Mouse (Mus musculus) midbrain, embryonic 11.5 days (tissue): ENCODE results near the gene Umad1. TPM values are rescaled to one million over a fixed set of nuclear protein-coding genes. Genes with fewer than 3 reads are reported as not detected.

ENCODE experiments used
- ATAC-seq: fragments of 200-750 bp; cut with Nextera tagmentation; 2 replicates; pipeline ENCODE4 v1.8.0; 2017; ENCODE audit warnings: moderate TSS enrichment, moderate library complexity; ENCODE audit not compliant: low FRiP score
- DNase-seq: peaks from one replicate; pipeline ENCODE4 v3.0.0; 2015; ENCODE audit warnings: low spot score; ENCODE audit errors: missing footprints
- H3K27ac ChIP-seq: fragments of 300-500 bp; sonication (generic); 2 replicates; pipeline ENCODE4 v1.5.1; 2014; ENCODE audit warnings: low read depth, low read length
- H3K27me3 ChIP-seq: fragments of 300-500 bp; sonication (generic); 2 replicates; pipeline ENCODE4 v1.6.1; 2014; ENCODE audit warnings: mild to moderate bottlenecking, low read length, moderate library complexity, mixed read lengths; ENCODE audit not compliant: control insufficient read depth, insufficient read depth
- H3K36me3 ChIP-seq: fragments of 300-500 bp; sonication (generic); 2 replicates; pipeline ENCODE4 v1.6.1; 2014; ENCODE audit warnings: mild to moderate bottlenecking, low read length, moderate library complexity, mixed read lengths; ENCODE audit not compliant: control insufficient read depth, insufficient read depth
- H3K4me1 ChIP-seq: fragments of 300-500 bp; sonication (generic); 2 replicates; pipeline ENCODE4 v1.6.1; 2014; ENCODE audit warnings: low read length; ENCODE audit not compliant: control insufficient read depth, insufficient read depth
- H3K4me2 ChIP-seq: fragments of 300-500 bp; sonication (generic); 2 replicates; pipeline ENCODE4 v1.6.1; 2014; ENCODE audit warnings: mild to moderate bottlenecking, moderate library complexity
- H3K4me3 ChIP-seq: fragments of 300-500 bp; sonication (generic); 2 replicates; pipeline ENCODE4 v1.5.1; 2014; ENCODE audit warnings: low read depth, low read length
- H3K9ac ChIP-seq: fragments of 300-500 bp; sonication (generic); 2 replicates; pipeline ENCODE4 v1.6.1; 2014; ENCODE audit warnings: low read length
- H3K9me3 ChIP-seq: fragments of 300-500 bp; sonication (generic); 2 replicates; pipeline ENCODE4 v1.6.1; 2016; ENCODE audit warnings: low read length; ENCODE audit not compliant: control insufficient read depth
- WGBS: fragments of 180-500 bp; shearing (Covaris S2); extraction: QIAGEN DNeasy Blood & Tissue Kit; methylation state at CpG from one replicate; pipeline ENCODE4 v1.1.7; 2014; 5-methylcytosine and 5-hydroxymethylcytosine counted together
- polyA plus RNA-seq: library from polyadenylated mRNA; unstranded; fragments of >200 nt; fragmentation: Nextera tagmentation; extraction: Ambion mirVana; gene quantifications from 2 replicates; pipeline ENCODE4 v1.2.1, GENCODE M21; 2014

Gene Umad1
- polyA plus RNA-seq, 1 experiment from 2014 or later, result 28.5 TPM

DNA sequence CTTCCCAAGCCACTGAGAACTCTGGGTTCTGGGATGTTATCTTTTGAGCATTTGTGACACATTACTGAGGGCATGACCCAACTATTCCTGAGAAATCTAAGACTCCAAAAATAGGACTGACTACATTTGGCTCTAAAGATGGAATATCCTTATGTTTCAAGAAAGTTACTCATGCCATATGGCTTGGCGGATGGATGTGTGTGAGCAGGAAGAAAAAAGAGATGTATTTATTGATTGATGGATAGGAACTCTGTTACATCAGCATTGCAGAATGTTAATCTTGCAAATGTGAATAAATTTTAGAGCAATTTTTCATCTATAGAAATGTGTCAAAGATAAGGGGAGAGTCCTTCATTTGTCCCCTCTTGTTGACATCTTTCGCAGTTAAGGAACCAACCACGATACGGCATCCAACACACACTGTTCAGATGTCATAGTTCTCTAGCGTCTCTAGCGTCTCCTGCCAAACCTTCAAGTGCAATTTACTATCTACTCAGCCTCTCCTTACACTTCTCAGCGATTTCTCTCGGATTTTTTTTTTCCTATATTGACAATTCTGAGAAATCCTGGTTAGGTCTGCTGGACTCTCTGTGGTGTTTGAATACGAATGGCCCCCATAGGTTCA, 171.6 kb downstream of the Umad1 start:
- no peak overlapping the region for H3K9ac ChIP-seq
- no peaks in the 10 kb centered on the region for H3K9me3 ChIP-seq
- no peak overlapping the region for H3K27ac ChIP-seq
- no peaks in the 10 kb centered on the region for H3K4me1 ChIP-seq
- H3K27me3 ChIP-seq, result no peaks in the 10 kb centered on the region
- H3K4me2 ChIP-seq, result no peak overlapping the region
- DNase-seq (no peak), ATAC-seq (no peak)
- 94% methylated on average over 9 of the region's 9 CpGs for WGBS
- H3K36me3 ChIP-seq, result no peaks in the 10 kb centered on the region
- no peak overlapping the region for H3K4me3 ChIP-seq

- WGBS, result 87% methylated on average over 9 of the region's 9 CpGs
- ATAC-seq (no peak), DNase-seq (no peak)
- Histone ChIP-seq H3K27ac (no peak overlapping the region), H3K4me1 (no peaks in the 10 kb centered on the region), H3K4me2 (no peak overlapping the region), H3K4me3 (no peak overlapping the region), H3K27me3 (no peaks in the 10 kb centered on the region), H3K9ac (no peak overlapping the region), H3K9me3 (no peaks in the 10 kb centered on the region), H3K36me3 (no peaks in the 10 kb centered on the region)
These were observed 174.1 kb downstream of the Umad1 start for GRCm38 (mm10) chr6:8433179-8433578.

- 90% methylated on average over 3 of the region's 3 CpGs for WGBS
- H3K4me1 ChIP-seq, result no peaks in the 10 kb centered on the region
- no peak overlapping the region for H3K4me2 ChIP-seq
- no peak overlapping the region for H3K9ac ChIP-seq
- ATAC-seq (no peak), DNase-seq (no peak)
- no peak overlapping the region for H3K4me3 ChIP-seq
- H3K9me3 ChIP-seq, result no peaks in the 10 kb centered on the region
- H3K36me3 ChIP-seq, result no peaks in the 10 kb centered on the region
- H3K27me3 ChIP-seq, result no peaks in the 10 kb centered on the region
- H3K27ac ChIP-seq, result no peak overlapping the region
These were observed 178.8 kb downstream of the Umad1 start for GRCm38 (mm10) chr6:8437937-8438336.

DNA sequence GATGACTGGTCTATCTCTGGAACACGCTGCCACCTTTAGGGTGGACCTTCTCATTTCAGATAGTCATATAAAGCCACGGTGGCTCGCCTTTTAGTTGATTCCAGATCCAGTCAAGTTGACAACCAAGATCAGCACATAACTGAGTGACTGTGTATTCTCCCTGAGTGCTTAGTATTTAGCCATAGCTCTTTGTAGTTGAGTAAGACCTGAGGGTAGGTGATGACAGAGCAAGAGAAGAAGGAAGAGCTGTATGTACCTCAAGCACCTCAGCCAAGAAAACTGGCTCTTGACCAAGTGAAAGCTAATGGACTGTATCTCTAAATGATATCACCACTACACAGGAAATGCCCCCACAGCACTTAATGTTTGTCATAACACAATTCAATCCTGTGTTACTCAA, 182.7 kb downstream of the Umad1 start:
- H3K4me1 ChIP-seq, result peaks cover 2% of the 10 kb centered on the region; the same call in 1 of the 2 replicates
- no peak overlapping the region for H3K9ac ChIP-seq
- H3K27me3 ChIP-seq, result no peaks in the 10 kb centered on the region
- H3K27ac ChIP-seq, result no peak overlapping the region
- DNase-seq (no peak), ATAC-seq (no peak)
- no peak overlapping the region for H3K4me3 ChIP-seq
- no peaks in the 10 kb centered on the region for H3K36me3 ChIP-seq
- H3K4me2 ChIP-seq, result no peak overlapping the region
- WGBS, result 92% methylated on average over 3 of the region's 3 CpGs
- H3K9me3 ChIP-seq, result no peaks in the 10 kb centered on the region

DNA sequence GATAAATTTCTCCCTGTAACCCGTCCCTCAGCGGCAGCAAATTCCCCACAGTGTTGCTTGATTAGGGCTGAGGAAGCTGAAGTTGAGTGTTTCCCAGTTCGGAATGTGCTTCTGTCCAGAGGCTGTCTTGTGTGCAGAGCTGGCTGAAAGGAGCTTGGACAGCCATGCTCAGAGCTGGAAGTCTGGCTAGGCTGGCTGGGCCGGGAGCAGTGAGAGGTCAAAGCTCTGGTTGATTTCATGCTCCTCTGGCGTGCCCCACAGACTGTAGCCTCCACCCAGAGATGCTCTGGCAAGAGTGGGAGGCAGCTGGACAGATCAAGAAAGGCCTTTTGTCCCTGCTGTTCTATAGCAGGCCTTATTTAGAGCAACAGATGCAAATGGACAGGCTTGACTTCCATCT, 187.7 kb downstream of the Umad1 start:
- ATAC-seq, result peak; percentile 91
- Histone ChIP-seq H3K27ac (peak overlapping the region; percentile 30; the same call in 1 of the 2 replicates), H3K36me3 (no peaks in the 10 kb centered on the region)

DNA sequence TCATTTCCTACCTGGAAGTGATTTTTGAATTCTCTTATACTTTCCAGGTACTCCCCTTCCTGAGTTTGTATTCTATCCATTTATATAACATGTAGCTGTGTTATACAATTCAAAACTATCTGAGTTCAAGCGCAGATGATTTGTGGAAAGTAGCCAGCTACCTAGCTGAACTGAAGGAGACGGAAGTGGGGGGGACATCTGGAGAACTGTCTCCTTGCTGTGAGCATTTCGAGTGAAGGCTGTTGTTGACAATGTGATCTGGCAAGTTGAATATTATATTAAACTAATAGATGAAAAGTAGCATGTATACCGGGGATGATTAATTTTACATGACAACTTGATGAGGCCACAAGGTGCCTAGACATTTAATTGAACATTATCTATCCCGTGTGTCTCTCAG, 196.5 kb downstream of the Umad1 start:
- Histone ChIP-seq H3K9me3 (no peaks in the 10 kb centered on the region), H3K27me3 (no peaks in the 10 kb centered on the region), H3K4me3 (no peak overlapping the region), H3K27ac (no peak overlapping the region), H3K36me3 (no peaks in the 10 kb centered on the region), H3K4me1 (no peaks in the 10 kb centered on the region), H3K4me2 (no peak overlapping the region), H3K9ac (no peak overlapping the region)
- DNase-seq (no peak), ATAC-seq (no peak)
- 91% methylated on average over 5 of the region's 5 CpGs for WGBS

More for the DNA sequence above, 187.7 kb downstream of the Umad1 start:
- no peak overlapping the region for H3K4me3 ChIP-seq
- H3K4me1 ChIP-seq, result peaks cover 7% of the 10 kb centered on the region
- H3K9me3 ChIP-seq, result no peaks in the 10 kb centered on the region
- no peak overlapping the region for H3K4me2 ChIP-seq
- peak; percentile 87 for DNase-seq
- no peak overlapping the region for H3K9ac ChIP-seq
- 40% methylated on average over 5 of the region's 5 CpGs for WGBS
- no peaks in the 10 kb centered on the region for H3K27me3 ChIP-seq

- 80% methylated on average over 4 of the region's 4 CpGs for WGBS
- Histone ChIP-seq H3K4me2 (no peak overlapping the region), H3K4me1 (no peaks in the 10 kb centered on the region), H3K9ac (no peak overlapping the region), H3K27ac (no peak overlapping the region), H3K4me3 (no peak overlapping the region), H3K27me3 (no peaks in the 10 kb centered on the region), H3K36me3 (no peaks in the 10 kb centered on the region), H3K9me3 (no peaks in the 10 kb centered on the region)
- ATAC-seq (no peak), DNase-seq (no peak)
These were observed 199.5 kb downstream of the Umad1 start for GRCm38 (mm10) chr6:8458596-8458995.

- H3K9me3 ChIP-seq, result no peaks in the 10 kb centered on the region
- peaks cover 4% of the 10 kb centered on the region; the same call in 1 of the 2 replicates for H3K4me1 ChIP-seq
- no peaks in the 10 kb centered on the region for H3K36me3 ChIP-seq
- H3K27ac ChIP-seq, result no peak overlapping the region
- DNase-seq (no peak), ATAC-seq (no peak)
- H3K4me3 ChIP-seq, result no peak overlapping the region
- WGBS, result 96% methylated on average over 2 of the region's 2 CpGs
- H3K9ac ChIP-seq, result no peak overlapping the region
- no peak overlapping the region for H3K4me2 ChIP-seq
- no peaks in the 10 kb centered on the region; the same call in 1 of the 2 replicates for H3K27me3 ChIP-seq
These were observed 203.4 kb downstream of the Umad1 start for GRCm38 (mm10) chr6:8462447-8462846.

DNA sequence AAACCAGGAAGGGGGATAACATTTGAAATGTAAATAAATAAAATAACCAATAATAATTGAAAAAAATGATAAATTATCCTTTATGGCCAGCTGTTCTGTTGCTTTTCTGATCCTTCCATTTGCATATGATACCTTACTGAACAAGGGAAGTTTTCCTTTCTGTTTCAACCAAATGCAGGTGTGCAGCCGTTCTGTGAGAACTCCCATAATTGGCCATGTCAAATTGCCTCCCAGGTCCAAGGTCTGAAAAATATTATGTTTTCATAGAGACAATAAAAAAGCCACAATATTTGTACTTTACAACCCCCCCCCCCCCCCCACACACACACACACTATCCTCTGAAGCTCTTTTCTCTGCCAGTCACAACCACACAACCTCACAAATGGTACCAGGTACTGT, 206.3 kb downstream of the Umad1 start:
- H3K9ac ChIP-seq, result no peak overlapping the region
- ATAC-seq, result no peak
- peaks cover 7% of the 10 kb centered on the region; the same call in 1 of the 2 replicates for H3K4me1 ChIP-seq
- WGBS, result 90% methylated on average over 1 of the region's 1 CpGs
- no peaks in the 10 kb centered on the region for H3K9me3 ChIP-seq
- no peak overlapping the region for H3K27ac ChIP-seq
- DNase-seq, result no peak
- H3K36me3 ChIP-seq, result no peaks in the 10 kb centered on the region
- H3K27me3 ChIP-seq, result no peaks in the 10 kb centered on the region; the same call in 1 of the 2 replicates
- H3K4me2 ChIP-seq, result no peak overlapping the region
- no peak overlapping the region for H3K4me3 ChIP-seq
